Mouse (Mus musculus) ES-E14 (cell line): ENCODE data around the gene Tnfsf12.

Source experiments
- CHD2 ChIP-seq: IDR thresholded peaks from 2 replicates; pipeline ENCODE4 v1.6.1; 2014; ENCODE audit warnings: mild to moderate bottlenecking, low read depth, low read length, inconsistent platforms
- ZNF384 ChIP-seq: IDR thresholded peaks from 2 replicates; pipeline ENCODE4 v1.6.1; 2012; ENCODE audit warnings: low read depth, low read length, inconsistent platforms

GRCm38 (mm10) chr11:69665457-69665960 is 30.1 kb downstream of the Tnfsf12 start:
- TF ChIP-seq CHD2 (no peak), ZNF384 (no peak)
